Mouse (Mus musculus): ENCODE data around the gene Ngrn. TPM values are rescaled to one million over a fixed set of nuclear protein-coding genes. Genes with fewer than 3 reads are reported as not detected.

Ngrn gene
- polyA plus RNA-seq, 1 experiment from 2014 or later, result 50.4 TPM

DNA sequence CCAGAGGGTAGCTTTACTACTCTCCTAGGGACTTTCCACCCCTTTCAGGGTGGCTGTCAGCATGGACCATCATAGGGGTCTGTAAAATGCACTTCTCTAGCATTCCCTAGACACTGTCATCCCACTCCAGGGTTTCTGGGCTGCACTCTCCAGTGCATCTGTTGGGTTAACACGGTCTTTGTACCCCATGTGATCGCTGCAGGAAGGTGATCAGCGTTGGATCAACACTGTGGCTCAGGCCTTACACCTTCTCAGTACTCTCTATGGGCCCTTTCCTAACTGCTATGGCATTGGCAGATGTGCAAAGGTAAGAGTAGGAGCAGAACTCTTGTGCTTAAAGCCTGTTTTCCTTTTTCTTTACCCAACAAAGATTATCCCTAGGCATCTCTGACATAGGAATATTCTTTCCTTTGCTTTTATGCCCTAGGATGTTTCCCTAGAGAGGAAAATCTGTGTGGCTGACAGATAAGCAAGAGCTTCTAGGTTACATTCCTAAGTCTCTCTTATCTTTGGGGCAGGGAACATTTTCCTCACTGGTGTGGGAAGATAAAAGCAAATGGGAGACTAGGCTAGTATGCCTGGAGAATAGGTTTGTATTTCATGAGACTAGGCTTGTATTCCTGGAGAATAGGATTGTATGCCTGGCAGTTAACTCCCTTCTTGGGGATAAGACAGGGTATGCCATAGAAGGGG, 22.4 kb downstream of the Ngrn start:
- Histone ChIP-seq H3K27me3 (ENCODE audit: control insufficient read depth, insufficient read depth, low read length) (no peaks in the 10 kb centered on the region), H3K36me3 (ENCODE audit: control insufficient read depth, insufficient read depth, low read length) (no peaks in the 10 kb centered on the region; the same call in 1 of the 2 replicates), H3K9ac (ENCODE audit: low read length) (no peak overlapping the region), H3K4me1 (replicated peaks; ENCODE audit: control insufficient read depth, insufficient read depth, low read length) (no peaks in the 10 kb centered on the region), H3K27ac (ENCODE audit: low read depth, low read length) (no peak overlapping the region), H3K4me3 (ENCODE audit: low read depth, low read length) (no peak overlapping the region), H3K9me3 (ENCODE audit: control insufficient read depth, low read length) (no peaks in the 10 kb centered on the region), H3K4me2 (ENCODE audit: low read depth, low read length, severe bottlenecking) (no peak overlapping the region)
- DNase-seq (ENCODE audit: low spot score) (no peak), ATAC-seq (replicated peaks; ENCODE audit: low FRiP score) (no peak)
- WGBS, result 93% methylated on average over 3 of the region's 3 CpGs

DNA sequence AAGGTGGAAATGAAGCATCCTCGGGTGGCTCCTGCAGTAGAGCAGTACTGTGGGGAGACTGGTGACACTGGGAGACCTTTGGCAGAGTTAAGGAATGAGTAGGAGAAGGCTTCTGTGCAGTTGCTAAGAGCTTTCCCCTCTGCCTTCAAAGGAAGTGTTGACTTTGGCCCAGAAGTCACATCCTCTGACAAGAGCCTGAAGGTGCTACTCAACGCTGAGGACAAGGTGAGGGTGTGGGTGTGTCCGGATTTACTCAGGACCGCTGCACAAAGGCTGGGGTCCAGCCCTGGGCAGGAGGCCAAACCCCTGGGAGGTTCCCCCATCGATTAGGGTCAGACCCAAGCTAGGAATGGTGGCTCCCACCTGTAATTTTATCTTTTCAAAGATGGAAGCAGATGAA, 23.4 kb downstream of the Ngrn start:
- DNase-seq (ENCODE audit: low spot score) (no peak), ATAC-seq (replicated peaks; ENCODE audit: low FRiP score) (no peak)
- Histone ChIP-seq H3K4me2 (ENCODE audit: low read depth, low read length, severe bottlenecking) (no peak overlapping the region), H3K4me3 (ENCODE audit: low read depth, low read length) (no peak overlapping the region), H3K4me1 (replicated peaks; ENCODE audit: control insufficient read depth, insufficient read depth, low read length) (no peaks in the 10 kb centered on the region), H3K9ac (ENCODE audit: low read length) (no peak overlapping the region), H3K27ac (ENCODE audit: low read depth, low read length) (no peak overlapping the region), H3K9me3 (ENCODE audit: control insufficient read depth, low read length) (no peaks in the 10 kb centered on the region), H3K36me3 (ENCODE audit: control insufficient read depth, insufficient read depth, low read length) (no peaks in the 10 kb centered on the region; the same call in 1 of the 2 replicates), H3K27me3 (ENCODE audit: control insufficient read depth, insufficient read depth, low read length) (no peaks in the 10 kb centered on the region)
- 94% methylated on average over 5 of the region's 5 CpGs for WGBS

DNA sequence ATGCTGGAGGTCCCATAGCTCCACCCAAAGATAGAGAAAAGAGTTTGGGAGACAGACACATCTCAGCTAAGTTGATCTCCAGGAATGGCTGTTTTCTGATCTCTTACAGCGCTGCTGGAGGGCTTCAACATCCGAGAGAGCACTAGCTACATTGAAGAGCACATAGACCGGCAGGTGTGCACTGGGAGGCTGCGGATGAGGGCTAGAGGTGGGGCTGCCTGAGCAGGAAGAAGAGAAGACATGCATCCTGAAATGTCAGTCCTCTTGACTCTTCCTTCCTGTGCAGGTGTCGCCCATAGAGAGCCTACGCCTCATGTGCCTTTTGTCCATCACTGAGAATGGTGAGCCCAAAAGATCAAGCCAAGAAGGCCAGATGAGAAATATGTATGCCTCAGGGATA, 24.7 kb downstream of the Ngrn start:
- no peak overlapping the region for H3K27ac ChIP-seq (ENCODE audit: low read depth, low read length)
- no peaks in the 10 kb centered on the region for H3K27me3 ChIP-seq (ENCODE audit: control insufficient read depth, insufficient read depth, low read length)
- DNase-seq (ENCODE audit: low spot score), result no peak
- WGBS, result 96% methylated on average over 6 of the region's 6 CpGs
- H3K9me3 ChIP-seq (ENCODE audit: control insufficient read depth, low read length), result no peaks in the 10 kb centered on the region
- no peaks in the 10 kb centered on the region; the same call in 1 of the 2 replicates for H3K36me3 ChIP-seq (ENCODE audit: control insufficient read depth, insufficient read depth, low read length)
- no peaks in the 10 kb centered on the region for H3K4me1 ChIP-seq (replicated peaks; ENCODE audit: control insufficient read depth, insufficient read depth, low read length)
- H3K9ac ChIP-seq (ENCODE audit: low read length), result no peak overlapping the region
- H3K4me2 ChIP-seq (ENCODE audit: low read depth, low read length, severe bottlenecking), result no peak overlapping the region
- no peak overlapping the region for H3K4me3 ChIP-seq (ENCODE audit: low read depth, low read length)
- no peak for ATAC-seq (replicated peaks; ENCODE audit: low FRiP score)

- ATAC-seq (replicated peaks; ENCODE audit: low FRiP score), result no peak
- Histone ChIP-seq H3K4me3 (ENCODE audit: low read depth, low read length) (no peak overlapping the region), H3K9ac (ENCODE audit: low read length) (no peak overlapping the region), H3K9me3 (ENCODE audit: control insufficient read depth, low read length) (no peaks in the 10 kb centered on the region), H3K27me3 (ENCODE audit: control insufficient read depth, insufficient read depth, low read length) (no peaks in the 10 kb centered on the region), H3K4me2 (ENCODE audit: low read depth, low read length, severe bottlenecking) (no peak overlapping the region), H3K4me1 (replicated peaks; ENCODE audit: control insufficient read depth, insufficient read depth, low read length) (no peaks in the 10 kb centered on the region), H3K27ac (ENCODE audit: low read depth, low read length) (no peak overlapping the region), H3K36me3 (ENCODE audit: control insufficient read depth, insufficient read depth, low read length) (no peaks in the 10 kb centered on the region; the same call in 1 of the 2 replicates)
- WGBS, result 82% methylated on average over 10 of the region's 10 CpGs
- no peak for DNase-seq (ENCODE audit: low spot score)
Measured at GRCm38 (mm10) chr7:80287736-80288135, 26.7 kb downstream of the Ngrn start.

DNA sequence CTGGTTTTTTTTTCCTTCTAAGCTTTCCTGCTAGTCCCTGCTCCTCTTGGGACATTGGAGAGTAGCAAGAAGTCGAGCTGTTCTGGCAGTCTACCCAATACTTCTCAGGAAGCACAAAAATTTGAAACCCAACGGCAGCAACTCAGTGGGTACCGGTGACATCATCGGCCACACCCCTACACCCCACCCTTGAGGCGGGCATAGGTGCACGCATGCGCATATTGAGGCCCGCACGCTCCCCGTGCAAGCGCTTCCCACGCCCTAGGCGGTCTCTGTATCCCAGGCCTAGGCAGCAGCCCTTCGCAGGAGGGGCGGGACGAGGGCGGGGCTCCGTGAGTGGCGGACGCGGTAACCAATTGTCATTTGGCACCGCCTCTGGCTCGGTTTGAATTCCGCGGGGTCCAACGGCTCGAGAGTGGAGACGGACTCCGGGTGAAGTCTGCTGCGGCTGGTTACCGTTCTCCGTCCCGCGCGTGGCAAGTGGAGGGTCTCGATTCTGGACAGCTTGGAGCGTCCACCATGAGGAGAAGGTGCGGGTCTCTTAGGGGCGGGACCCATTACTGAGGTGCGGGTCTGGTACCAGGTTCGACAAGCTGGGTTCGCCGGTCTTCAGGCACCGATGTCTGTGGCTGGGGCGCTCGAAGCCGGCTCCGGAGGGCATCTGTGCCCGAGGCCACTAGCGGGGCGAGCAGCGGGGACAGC, 33.2 kb downstream of the Ngrn start, which contains the start of gene Prc1:
Prc1 (plus strand) TSS at position 389 of the 702 bp plus-strand sequence.
- Histone ChIP-seq H3K4me3 (ENCODE audit: low read depth, low read length) (peak within 1 kb of the TSS; percentile 92), H3K27ac (ENCODE audit: low read depth, low read length) (peak within 1 kb of the TSS; percentile 75), H3K9ac (ENCODE audit: low read length) (peak within 1 kb of the TSS; percentile 78), H3K4me2 (ENCODE audit: low read depth, low read length, severe bottlenecking) (peak within 1 kb of the TSS; percentile 43), H3K4me1 (replicated peaks; ENCODE audit: control insufficient read depth, insufficient read depth, low read length) (peaks cover 10% of the 10 kb centered on the region; the same call in 1 of the 2 replicates), H3K36me3 (ENCODE audit: control insufficient read depth, insufficient read depth, low read length) (no peaks in the 10 kb centered on the region), H3K27me3 (ENCODE audit: control insufficient read depth, insufficient read depth, low read length) (no peaks in the 10 kb centered on the region), H3K9me3 (ENCODE audit: control insufficient read depth, low read length) (no peaks in the 10 kb centered on the region)
- DNase-seq (ENCODE audit: low spot score), result peak; percentile 99
- ATAC-seq (replicated peaks; ENCODE audit: low FRiP score), result peak; percentile 98
- WGBS, result under 1% methylated on average over 52 of the region's 52 CpGs

- Histone ChIP-seq H3K27ac (ENCODE audit: low read depth, low read length) (peak overlapping the region; percentile 75), H3K4me2 (ENCODE audit: low read depth, low read length, severe bottlenecking) (peak overlapping the region; percentile 37), H3K27me3 (ENCODE audit: control insufficient read depth, insufficient read depth, low read length) (no peaks in the 10 kb centered on the region), H3K9ac (ENCODE audit: low read length) (peak overlapping the region; percentile 78), H3K9me3 (ENCODE audit: control insufficient read depth, low read length) (no peaks in the 10 kb centered on the region), H3K36me3 (ENCODE audit: control insufficient read depth, insufficient read depth, low read length) (peaks cover under 1% of the 10 kb centered on the region; the same call in 1 of the 2 replicates), H3K4me1 (replicated peaks; ENCODE audit: control insufficient read depth, insufficient read depth, low read length) (peaks cover 12% of the 10 kb centered on the region; the same call in 1 of the 2 replicates), H3K4me3 (ENCODE audit: low read depth, low read length) (peak overlapping the region; percentile 92)
- WGBS, result 11% methylated on average over 37 of the region's 37 CpGs
- no peak for DNase-seq (ENCODE audit: low spot score)
- peak; percentile 63 for ATAC-seq (replicated peaks; ENCODE audit: low FRiP score)
Measured at GRCm38 (mm10) chr7:80294764-80295648, 34.0 kb downstream of the Ngrn start.

DNA sequence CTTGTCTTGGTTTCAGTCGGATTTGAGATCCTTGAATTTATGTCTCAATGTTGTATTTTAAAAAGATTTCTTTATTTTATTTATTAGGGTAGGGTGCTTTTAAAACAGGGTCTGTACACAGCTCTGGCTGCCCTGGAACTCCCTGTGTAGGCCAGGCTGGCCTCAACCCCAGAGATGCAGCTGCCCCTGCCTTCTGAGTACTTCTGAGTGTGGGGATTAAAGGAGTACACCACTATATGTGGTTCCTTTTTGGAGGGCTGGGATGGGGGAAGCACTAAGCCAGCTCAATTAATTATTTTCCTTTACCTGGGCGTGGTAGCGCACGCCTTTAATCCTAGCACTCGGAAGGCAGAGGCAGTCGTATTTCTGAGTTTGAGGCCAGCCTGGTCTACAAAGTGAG, 35.4 kb downstream of the Ngrn start:
- Histone ChIP-seq H3K27me3 (ENCODE audit: control insufficient read depth, insufficient read depth, low read length) (no peaks in the 10 kb centered on the region), H3K9ac (ENCODE audit: low read length) (peak overlapping the region; percentile 20), H3K9me3 (ENCODE audit: control insufficient read depth, low read length) (no peaks in the 10 kb centered on the region), H3K27ac (ENCODE audit: low read depth, low read length) (no peak overlapping the region), H3K4me2 (ENCODE audit: low read depth, low read length, severe bottlenecking) (no peak overlapping the region), H3K4me3 (ENCODE audit: low read depth, low read length) (no peak overlapping the region), H3K36me3 (ENCODE audit: control insufficient read depth, insufficient read depth, low read length) (peaks cover 10% of the 10 kb centered on the region; the same call in 1 of the 2 replicates), H3K4me1 (replicated peaks; ENCODE audit: control insufficient read depth, insufficient read depth, low read length) (peaks cover 12% of the 10 kb centered on the region; the same call in 1 of the 2 replicates)
- ATAC-seq (replicated peaks; ENCODE audit: low FRiP score), result no peak
- 89% methylated on average over 6 of the region's 6 CpGs for WGBS
- no peak for DNase-seq (ENCODE audit: low spot score)

DNA sequence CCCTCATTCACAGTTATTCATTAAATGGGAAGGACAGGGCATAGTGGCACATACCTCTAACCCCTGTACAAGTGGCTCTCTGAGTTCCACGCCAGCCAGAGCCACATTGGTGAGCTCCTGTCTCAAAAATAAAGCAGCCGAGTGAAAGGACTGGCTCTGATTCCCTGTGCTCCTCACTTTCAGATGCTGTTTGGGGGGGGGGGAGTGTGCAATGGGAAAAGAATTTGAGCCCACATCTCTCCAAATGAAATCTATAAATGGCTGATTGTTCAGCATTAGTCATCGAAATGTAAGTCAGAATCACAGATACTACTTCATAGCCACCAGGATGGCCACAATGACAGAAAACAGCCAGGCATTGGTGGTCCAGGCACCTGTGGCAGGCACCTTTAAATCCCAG, 36.0 kb downstream of the Ngrn start:
- Histone ChIP-seq H3K36me3 (ENCODE audit: control insufficient read depth, insufficient read depth, low read length) (peaks cover 12% of the 10 kb centered on the region; the same call in 1 of the 2 replicates), H3K4me2 (ENCODE audit: low read depth, low read length, severe bottlenecking) (no peak overlapping the region), H3K4me3 (ENCODE audit: low read depth, low read length) (no peak overlapping the region), H3K9ac (ENCODE audit: low read length) (no peak overlapping the region; the same call in 1 of the 2 replicates), H3K27me3 (ENCODE audit: control insufficient read depth, insufficient read depth, low read length) (no peaks in the 10 kb centered on the region), H3K27ac (ENCODE audit: low read depth, low read length) (no peak overlapping the region), H3K4me1 (replicated peaks; ENCODE audit: control insufficient read depth, insufficient read depth, low read length) (peaks cover 12% of the 10 kb centered on the region; the same call in 1 of the 2 replicates), H3K9me3 (ENCODE audit: control insufficient read depth, low read length) (no peaks in the 10 kb centered on the region)
- no peak for DNase-seq (ENCODE audit: low spot score)
- 89% methylated on average over 3 of the region's 3 CpGs for WGBS
- ATAC-seq (replicated peaks; ENCODE audit: low FRiP score), result no peak
